Mouse (Mus musculus): Measurements from ENCODE around the gene Egfl7. TPM values are rescaled to one million over a fixed set of nuclear protein-coding genes. Genes with fewer than 3 reads are reported as not detected.

Egfl7 gene
- polyA plus RNA-seq, 1 experiment: 80.4 TPM

DNA sequence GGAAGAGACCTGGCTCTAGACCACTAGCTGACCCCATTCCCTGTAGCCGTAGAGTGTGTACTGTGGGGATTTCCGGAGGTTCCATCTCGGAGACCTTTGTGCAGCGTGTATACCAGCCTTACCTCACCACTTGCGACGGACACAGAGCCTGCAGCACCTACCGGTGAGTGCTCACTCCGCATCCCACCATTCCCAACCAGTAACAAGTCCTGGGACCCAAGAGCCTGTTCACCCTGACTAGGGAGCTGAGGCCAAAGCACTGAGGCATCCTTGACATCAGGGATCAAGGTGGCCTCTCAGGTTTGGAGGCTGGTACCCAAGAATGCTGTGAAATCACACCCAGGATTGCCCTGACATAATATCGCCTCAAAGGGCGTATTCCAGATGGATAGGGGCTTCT, 9.5 kb downstream of the Egfl7 start:
- WGBS: 83% methylated on average over 10 of the region's 10 CpGs
- DNase-seq (ENCODE audit: low read depth, low spot score): no peak

DNA sequence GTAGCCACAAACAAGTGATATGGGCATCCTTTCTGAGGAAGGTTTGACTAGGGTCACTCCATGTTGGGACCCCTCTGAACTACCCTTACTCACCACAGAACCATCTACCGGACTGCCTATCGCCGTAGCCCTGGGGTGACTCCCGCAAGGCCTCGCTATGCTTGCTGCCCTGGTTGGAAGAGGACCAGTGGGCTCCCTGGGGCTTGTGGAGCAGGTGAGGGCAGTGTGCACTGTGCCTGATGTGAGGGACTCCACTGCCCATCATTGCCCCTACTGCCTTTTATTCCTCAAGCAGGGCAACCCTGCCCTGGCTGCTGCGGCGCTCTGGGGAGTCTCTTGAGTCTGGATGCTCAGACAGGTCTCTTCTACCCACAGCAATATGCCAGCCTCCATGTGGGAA, 10.5 kb downstream of the Egfl7 start:
- WGBS: 94% methylated on average over 7 of the region's 7 CpGs
- DNase-seq (ENCODE audit: low read depth, low spot score): no peak

DNA sequence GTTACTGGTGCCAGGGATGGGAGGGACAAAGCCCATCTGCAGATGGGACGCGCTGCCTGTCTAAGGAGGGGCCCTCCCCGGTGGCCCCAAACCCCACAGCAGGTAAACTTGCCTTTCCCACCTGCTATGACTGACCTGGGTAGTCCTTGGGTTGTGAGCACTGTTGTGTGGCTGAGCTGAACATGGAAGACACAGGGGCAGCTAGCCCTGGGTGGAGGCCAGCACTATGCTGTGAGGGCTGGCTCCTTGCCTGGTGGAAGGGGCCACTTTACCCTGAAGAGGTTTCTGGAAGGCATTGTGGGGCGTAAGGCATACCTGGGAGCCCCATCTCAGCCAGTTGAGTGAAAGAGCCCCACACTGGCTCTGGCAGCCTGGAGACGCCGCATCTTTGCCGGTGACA, 11.1 kb downstream of the Egfl7 start:
- DNase-seq (ENCODE audit: low read depth, low spot score): no peak
- 67% methylated on average over 7 of the region's 7 CpGs for WGBS

- WGBS: 78% methylated on average over 12 of the region's 12 CpGs
- no peak for DNase-seq (ENCODE audit: low read depth, low spot score)
Observed at GRCm38 (mm10) chr2:26591416-26591815, 11.6 kb downstream of the Egfl7 start.

- 52% methylated on average over 9 of the region's 9 CpGs for WGBS
- DNase-seq (ENCODE audit: low read depth, low spot score): no peak
Observed at GRCm38 (mm10) chr2:26593211-26594021, 13.6 kb downstream of the Egfl7 start.

DNA sequence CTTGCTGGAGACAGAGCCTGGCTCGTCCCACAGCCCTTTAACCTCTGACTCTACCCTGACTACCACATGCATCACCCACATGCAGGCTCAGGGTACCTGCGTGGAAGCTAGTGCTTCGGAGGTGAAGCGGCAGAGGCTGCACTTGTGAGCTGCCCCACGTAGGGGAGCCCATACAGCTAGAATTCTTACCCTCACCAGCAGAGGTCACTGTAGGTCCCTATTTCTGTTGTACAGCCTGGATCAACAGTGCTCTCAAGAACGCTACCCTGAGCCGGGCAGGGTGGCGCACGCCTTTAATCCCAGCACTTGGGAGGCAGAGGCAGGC, 14.2 kb downstream of the Egfl7 start:
- no peak for DNase-seq (ENCODE audit: low read depth, low spot score)
- WGBS: 32% methylated on average over 9 of the region's 9 CpGs

- no peak for DNase-seq (ENCODE audit: low read depth, low spot score)
- 64% methylated on average over 7 of the region's 7 CpGs for WGBS
Observed at GRCm38 (mm10) chr2:26594461-26594933, 14.7 kb downstream of the Egfl7 start.

GRCm38 (mm10) chr2:26594934-26595724, 15.3 kb downstream of the Egfl7 start:
- DNase-seq (ENCODE audit: low read depth, low spot score): no peak
- 36% methylated on average over 6 of the region's 6 CpGs for WGBS

- 81% methylated on average over 11 of the region's 11 CpGs for WGBS
- no peak for DNase-seq (ENCODE audit: low read depth, low spot score)
Observed at GRCm38 (mm10) chr2:26595725-26596435, 16.1 kb downstream of the Egfl7 start.

- WGBS: 97% methylated on average over 3 of the region's 3 CpGs
- no peak for DNase-seq (ENCODE audit: low read depth, low spot score)
Observed at GRCm38 (mm10) chr2:26596898-26597297, 17.1 kb downstream of the Egfl7 start.

DNA sequence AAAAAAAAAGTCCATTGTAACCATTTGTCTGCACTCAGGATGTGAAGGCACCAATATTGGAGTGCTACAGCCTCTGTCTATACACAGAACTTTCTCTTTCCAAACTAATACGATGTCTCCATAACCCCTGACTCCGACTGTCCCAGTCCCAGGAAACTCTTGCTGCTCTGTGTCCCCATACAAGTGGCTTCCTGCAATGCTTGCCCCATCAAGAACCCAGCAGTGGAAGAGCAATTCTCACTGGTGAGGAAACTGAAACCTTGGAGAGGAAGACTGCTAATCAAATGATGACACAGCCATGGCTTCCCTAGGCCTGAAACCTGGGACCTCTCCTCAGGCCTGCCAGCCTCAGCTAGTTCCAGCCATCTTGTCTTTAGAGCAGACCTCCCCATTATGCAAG, 18.0 kb downstream of the Egfl7 start:
- WGBS: 83% methylated on average over 2 of the region's 2 CpGs
- DNase-seq (ENCODE audit: low read depth, low spot score): no peak

- no peak for DNase-seq (ENCODE audit: low read depth, low spot score)
- WGBS: 78% methylated on average over 3 of the region's 3 CpGs
Observed at GRCm38 (mm10) chr2:26598462-26598861, 18.6 kb downstream of the Egfl7 start.

DNA sequence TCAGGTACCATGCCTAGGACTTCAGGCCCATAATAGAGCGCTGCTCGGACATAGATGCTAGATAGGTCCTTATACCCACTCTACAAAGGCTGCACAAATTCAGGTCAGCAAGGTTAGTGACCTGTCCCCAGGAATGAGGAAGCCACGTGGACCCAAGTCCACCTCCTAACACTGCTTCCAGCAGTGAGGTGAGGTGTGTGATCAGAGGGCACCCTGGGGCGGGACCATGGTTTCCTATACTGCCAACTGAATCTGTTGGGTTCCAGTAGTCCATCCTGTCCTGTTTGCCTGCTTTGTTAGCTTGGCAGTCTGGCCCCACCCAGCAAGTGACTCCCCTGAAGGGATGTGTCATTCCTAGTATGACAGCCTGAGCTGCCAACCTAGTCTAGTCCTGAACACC, 20.2 kb downstream of the Egfl7 start:
- DNase-seq (ENCODE audit: low read depth, low spot score): no peak
- WGBS: 59% methylated on average over 4 of the region's 4 CpGs

- WGBS: 73% methylated on average over 2 of the region's 2 CpGs
- no peak for DNase-seq (ENCODE audit: low read depth, low spot score)
Observed at GRCm38 (mm10) chr2:26600664-26601063, 20.9 kb downstream of the Egfl7 start.

DNA sequence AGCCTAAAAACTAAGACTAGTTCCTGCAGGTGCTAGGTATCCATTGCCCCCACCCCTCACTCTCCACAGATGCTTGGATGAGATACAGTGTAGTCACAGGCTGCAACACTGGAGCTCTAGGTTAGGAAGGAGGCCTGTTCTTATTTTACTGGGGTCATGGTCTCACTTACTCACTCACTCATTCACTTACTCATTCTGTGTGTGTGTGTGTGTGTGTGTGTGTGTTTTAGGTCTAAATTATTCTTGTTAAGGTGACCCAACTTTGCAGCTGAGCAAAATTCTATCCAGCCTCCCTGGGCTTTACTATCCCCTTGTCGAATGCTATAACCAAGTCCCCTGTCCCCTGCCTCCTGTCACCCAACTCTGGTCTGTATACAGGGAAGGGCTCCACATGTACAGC, 21.8 kb downstream of the Egfl7 start:
- no peak for DNase-seq (ENCODE audit: low read depth, low spot score)
- 73% methylated on average over 1 of the region's 1 CpGs for WGBS

DNA sequence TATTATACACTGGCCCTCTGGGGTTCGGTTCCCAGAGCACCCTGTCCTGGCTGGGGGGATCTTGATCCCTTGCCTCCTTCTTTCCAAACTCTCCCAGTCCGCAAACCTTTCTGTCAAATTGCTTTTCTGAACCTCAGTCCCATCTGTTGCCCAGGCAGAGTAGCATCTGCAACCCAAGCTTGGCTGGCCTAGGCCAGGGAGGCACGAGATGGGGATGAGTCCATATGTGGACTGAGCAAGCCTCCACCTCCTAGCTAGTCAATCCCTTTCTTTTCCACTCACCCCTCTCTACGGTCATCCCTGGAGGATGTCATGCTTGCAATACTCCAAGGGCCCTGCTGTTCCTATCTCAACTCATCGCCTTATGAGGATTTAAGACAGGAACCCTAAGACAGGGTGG, 22.8 kb downstream of the Egfl7 start:
- 73% methylated on average over 5 of the region's 5 CpGs for WGBS
- no peak for DNase-seq (ENCODE audit: low read depth, low spot score)

- 6% methylated on average over 6 of the region's 6 CpGs for WGBS
- no peak for DNase-seq (ENCODE audit: low read depth, low spot score)
Observed at GRCm38 (mm10) chr2:26603159-26603558, 23.3 kb downstream of the Egfl7 start.

DNA sequence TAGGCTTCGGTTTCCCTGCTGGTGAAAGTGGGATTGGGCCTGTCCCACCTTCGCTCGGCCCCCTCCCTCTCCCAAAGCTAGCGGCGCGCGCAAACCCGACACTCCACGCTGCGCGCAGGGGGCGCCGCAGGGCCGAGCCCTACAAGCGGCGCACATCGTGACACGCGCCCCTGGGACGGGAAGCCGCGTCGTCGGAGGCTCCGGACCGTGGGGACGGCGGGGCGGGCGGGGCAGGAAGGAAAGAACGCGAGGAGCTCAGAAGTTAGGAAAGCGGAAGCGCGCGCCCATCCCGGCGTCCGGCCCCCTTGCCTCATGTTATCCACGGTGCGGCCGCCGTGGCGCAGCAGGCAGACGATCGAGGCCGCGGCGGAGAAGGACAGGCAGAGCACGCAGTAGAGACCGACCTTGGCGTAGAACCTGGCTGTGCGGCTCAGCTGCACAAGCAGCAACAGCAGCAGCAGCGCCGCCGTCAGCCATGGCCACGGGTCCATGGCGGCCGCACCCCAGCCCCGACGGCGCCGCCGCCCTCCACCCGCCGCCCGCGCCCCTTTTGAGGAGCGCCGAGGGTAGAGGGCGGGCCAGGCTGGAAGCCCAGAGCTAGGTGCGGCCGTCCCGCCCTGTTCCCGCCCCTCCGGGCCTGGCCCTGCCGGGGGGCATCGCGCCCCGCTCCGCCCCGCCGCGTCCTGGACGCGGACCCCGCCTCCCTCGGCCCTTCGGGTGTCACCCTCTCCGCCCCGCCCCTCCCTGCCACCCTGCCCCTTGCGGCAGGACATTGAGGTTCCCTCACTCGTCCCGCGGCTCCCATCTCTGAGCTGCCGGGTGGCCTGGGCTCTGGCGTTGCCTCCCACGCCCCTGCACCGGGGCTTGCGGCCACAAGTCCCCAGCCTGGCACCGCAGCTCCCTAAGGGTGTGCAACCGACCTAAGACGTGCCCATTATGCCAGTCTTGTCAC, 24.2 kb downstream of the Egfl7 start, which contains the start of gene Agpat2:
Gene Agpat2 (minus strand): TSS at position 698 of the 952 bp plus-strand sequence.
- WGBS: under 1% methylated on average over 102 of the region's 103 CpGs
- DNase-seq (ENCODE audit: low read depth, low spot score): no peak

- DNase-seq (ENCODE audit: low read depth, low spot score): no peak
- WGBS: 89% methylated on average over 8 of the region's 8 CpGs
Observed at GRCm38 (mm10) chr2:26605331-26605730, 25.5 kb downstream of the Egfl7 start.

Measured in large intestine, adult 2 months (tissue).